Mouse (Mus musculus) lung, postnatal 0 days (tissue): ENCODE measurements around the gene Cox7a1. TPM values are rescaled to one million over a fixed set of nuclear protein-coding genes. Genes with fewer than 3 reads are reported as not detected.

ENCODE experiments used
- ATAC-seq: fragments of 200-750 bp; cut with Nextera tagmentation; 2 replicates; pipeline ENCODE4 v1.8.0; 2017; ENCODE audit warnings: moderate library complexity
- DNase-seq: peaks from one replicate; pipeline ENCODE4 v3.0.0-alpha.2; 2016; ENCODE audit warnings: low spot score
- H3K27ac ChIP-seq: fragments of 300-500 bp; sonication (generic); 2 replicates; pipeline ENCODE4 v1.5.1; 2014; ENCODE audit warnings: antibody characterized with exemption, mild to moderate bottlenecking, low read length, mixed read lengths
- H3K27me3 ChIP-seq: fragments of 300-500 bp; sonication (generic); replicated peaks from 2 replicates; pipeline ENCODE4 v1.6.1; 2014; ENCODE audit warnings: low read length, mixed read lengths; ENCODE audit not compliant: insufficient read depth
- H3K36me3 ChIP-seq: fragments of 300-500 bp; sonication (generic); 2 replicates; pipeline ENCODE4 v1.6.1; 2014; ENCODE audit warnings: low read length, mixed read lengths; ENCODE audit not compliant: insufficient read depth
- H3K4me1 ChIP-seq: fragments of 300-500 bp; sonication (generic); 2 replicates; pipeline ENCODE4 v1.6.1; 2014; ENCODE audit warnings: antibody characterized with exemption, low read depth, low read length, mixed read lengths; ENCODE audit not compliant: insufficient read depth
- H3K4me2 ChIP-seq: fragments of 300-500 bp; sonication (generic); replicated peaks from 2 replicates; pipeline ENCODE4 v1.6.1; 2014; ENCODE audit warnings: low read depth, mild to moderate bottlenecking, low read length, moderate library complexity, mixed read lengths
- H3K4me3 ChIP-seq: fragments of 300-500 bp; sonication (generic); 2 replicates; pipeline ENCODE4 v1.5.1; 2014; ENCODE audit warnings: low read depth, low read length
- H3K9ac ChIP-seq: fragments of 300-500 bp; sonication (generic); replicated peaks from 2 replicates; pipeline ENCODE4 v1.6.1; 2014; ENCODE audit warnings: low read depth, mild to moderate bottlenecking
- H3K9me3 ChIP-seq: fragments of 300-500 bp; sonication (generic); 2 replicates; pipeline ENCODE4 v1.6.1; 2016; ENCODE audit warnings: low read length, mixed read lengths
- CTCF ChIP-seq: IDR thresholded peaks from 2 replicates; pipeline ENCODE4 v1.5.1; 2016; ENCODE audit warnings: antibody characterized with exemption, mild to moderate bottlenecking
- EP300 ChIP-seq: IDR thresholded peaks from 2 replicates; pipeline ENCODE4 v1.6.1; 2016; ENCODE audit warnings: antibody characterized with exemption, mild to moderate bottlenecking, control low read depth
- WGBS: fragments of 180-500 bp; shearing (Covaris S2); extraction: QIAGEN DNeasy Blood & Tissue Kit; methylation state at CpG from one replicate; pipeline ENCODE4 v1.1.7; 2014; 5-methylcytosine and 5-hydroxymethylcytosine counted together
- polyA plus RNA-seq: library from polyadenylated mRNA; unstranded; fragments of >200 nt; fragmentation: Nextera tagmentation; extraction: Ambion mirVana; gene quantifications from 2 replicates; pipeline ENCODE4 v1.2.1, GENCODE M21; 2015

Cox7a1 gene
- polyA plus RNA-seq = 18.7 and 18.8 TPM in 2 replicates

DNA sequence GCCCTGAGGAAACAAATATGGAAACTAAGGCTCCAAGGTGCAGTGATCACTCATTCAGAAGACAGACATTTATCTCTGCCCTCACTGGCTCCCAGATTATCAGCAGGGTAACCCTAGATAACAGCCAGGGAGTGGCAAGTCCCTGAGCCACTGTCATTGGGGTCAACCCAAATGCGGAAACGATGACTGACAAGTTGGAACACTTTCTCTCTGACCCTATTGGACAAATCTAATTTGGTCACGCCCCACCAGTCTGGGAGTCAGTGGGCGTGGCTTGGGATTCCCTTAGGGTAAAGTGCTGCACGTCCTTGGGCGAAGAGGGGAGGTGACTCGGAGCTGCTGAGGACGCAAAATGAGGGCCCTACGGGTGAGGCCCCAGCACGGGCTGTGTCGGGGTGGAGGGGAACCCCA, at the start of gene Cox7a1:
TSS of gene Cox7a1 (plus strand) at position 266 of the 411 bp plus-strand sequence.
- H3K4me2 ChIP-seq = peak within 1 kb of the TSS; percentile 53
- DNase-seq (peak; percentile 96), ATAC-seq (peak; percentile 94)
- no peak within 1 kb of the TSS for H3K27ac ChIP-seq
- no peak for TF ChIP-seq EP300
- no peak for TF ChIP-seq CTCF
- H3K4me1 ChIP-seq = no peaks in the 10 kb centered on the region; the same call in 1 of the 2 replicates
- H3K27me3 ChIP-seq = no peaks in the 10 kb centered on the region
- H3K4me3 ChIP-seq = peak within 1 kb of the TSS; percentile 11
- 2% methylated on average over 11 of the region's 11 CpGs for whole genome bisulfite sequencing
- no peaks in the 10 kb centered on the region for H3K9me3 ChIP-seq
- H3K9ac ChIP-seq = 0 out of 2 replicates have a peak within 1 kb of the TSS, but pooled peaks have one; percentile 3
- peaks cover 18% of the 10 kb centered on the region for H3K36me3 ChIP-seq

DNA sequence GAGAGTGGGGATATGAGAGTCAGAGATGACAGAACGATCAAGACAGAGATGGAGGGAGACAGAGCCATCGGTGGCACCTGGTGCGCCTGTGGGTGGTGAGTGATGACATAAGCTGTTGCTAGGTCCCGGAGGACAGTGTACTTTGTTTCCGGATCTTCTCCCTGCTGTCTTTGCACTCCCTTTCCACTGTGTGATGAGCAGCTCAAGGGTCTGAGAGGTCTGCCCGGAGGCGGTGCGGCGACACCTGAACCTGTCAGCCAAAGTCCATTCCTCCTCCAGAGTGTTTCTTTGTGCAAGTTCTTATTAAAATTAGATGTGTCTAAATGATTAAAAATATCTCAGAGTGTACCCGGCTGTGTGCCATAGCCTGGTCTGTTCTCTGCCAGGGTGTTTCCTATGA, 47.1 kb upstream of the Cox7a1 start:
- Histone ChIP-seq H3K36me3 (peaks cover 9% of the 10 kb centered on the region; the same call in 1 of the 2 replicates), H3K4me3 (no peak overlapping the region), H3K27ac (no peak overlapping the region), H3K27me3 (no peaks in the 10 kb centered on the region), H3K9me3 (no peaks in the 10 kb centered on the region), H3K9ac (no peak overlapping the region), H3K4me1 (no peaks in the 10 kb centered on the region), H3K4me2 (no peak overlapping the region)
- WGBS = 85% methylated on average over 10 of the region's 10 CpGs
- no peak for TF ChIP-seq EP300
- TF ChIP-seq CTCF = no peak
- ATAC-seq (no peak), DNase-seq (no peak)

DNA sequence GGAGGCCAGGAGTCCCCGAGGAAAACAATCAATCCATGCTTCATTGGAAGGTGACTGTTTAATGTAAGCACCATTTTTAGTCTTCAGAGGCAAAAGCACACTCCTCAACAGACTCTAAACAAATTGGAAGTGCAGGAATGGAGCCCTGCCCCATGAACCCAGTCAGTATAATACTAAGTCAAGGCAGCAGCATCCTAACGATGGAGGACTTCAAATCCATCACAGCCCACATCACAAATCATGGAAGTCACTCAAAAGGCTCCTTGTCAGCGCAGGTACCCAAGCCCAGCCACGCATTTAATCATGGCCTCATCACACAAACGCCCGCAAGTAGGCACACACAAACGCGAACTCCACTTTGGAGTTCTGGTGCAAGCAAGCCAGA, 40.8 kb upstream of the Cox7a1 start:
- no peaks in the 10 kb centered on the region for H3K36me3 ChIP-seq
- no peaks in the 10 kb centered on the region for H3K27me3 ChIP-seq
- H3K27ac ChIP-seq = no peak overlapping the region
- no peaks in the 10 kb centered on the region for H3K4me1 ChIP-seq
- no peaks in the 10 kb centered on the region for H3K9me3 ChIP-seq
- H3K4me3 ChIP-seq = peak overlapping the region; percentile 50
- H3K4me2 ChIP-seq = peak overlapping the region; percentile 80
- WGBS = 4% methylated on average over 8 of the region's 8 CpGs
- TF ChIP-seq EP300 (no peak), CTCF (no peak)
- ATAC-seq = peak; percentile 11; the same call in 1 of the 2 replicates
- no peak for DNase-seq
- peak overlapping the region; percentile 6; the same call in 1 of the 2 replicates for H3K9ac ChIP-seq

DNA sequence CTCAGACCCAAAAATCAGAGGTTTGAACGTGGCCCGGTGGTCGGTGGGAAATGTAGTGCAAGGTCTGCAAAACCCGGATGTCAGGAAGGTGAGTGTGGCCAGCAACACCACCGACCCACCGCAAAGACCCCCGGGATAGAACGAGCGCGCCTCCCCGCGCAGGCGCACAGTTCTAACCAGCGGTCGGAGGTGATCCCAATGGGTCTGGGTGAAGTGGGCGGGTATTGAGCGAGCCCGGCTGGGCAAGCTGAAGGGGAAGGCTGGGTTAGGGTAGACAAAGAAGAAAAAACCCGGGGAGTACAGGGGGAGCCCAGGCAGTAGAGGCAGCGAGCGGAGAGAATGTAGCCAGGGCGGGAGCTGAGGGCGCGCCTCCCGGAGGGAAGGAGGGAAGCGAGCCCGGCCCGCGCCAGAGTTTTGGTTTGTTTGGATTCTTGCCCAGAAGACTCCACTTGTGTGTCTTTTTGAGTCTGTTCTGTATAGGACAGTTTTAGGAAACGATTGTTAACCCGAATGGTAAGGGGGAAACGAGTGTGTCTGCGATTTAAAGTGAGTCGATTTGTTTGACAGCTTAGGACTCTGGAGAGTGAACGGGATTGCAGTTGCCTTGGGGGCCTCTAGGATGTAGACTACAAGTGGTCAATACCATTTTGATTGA, 40.3 kb upstream of the Cox7a1 start:
- peak; percentile 82 for DNase-seq

DNA sequence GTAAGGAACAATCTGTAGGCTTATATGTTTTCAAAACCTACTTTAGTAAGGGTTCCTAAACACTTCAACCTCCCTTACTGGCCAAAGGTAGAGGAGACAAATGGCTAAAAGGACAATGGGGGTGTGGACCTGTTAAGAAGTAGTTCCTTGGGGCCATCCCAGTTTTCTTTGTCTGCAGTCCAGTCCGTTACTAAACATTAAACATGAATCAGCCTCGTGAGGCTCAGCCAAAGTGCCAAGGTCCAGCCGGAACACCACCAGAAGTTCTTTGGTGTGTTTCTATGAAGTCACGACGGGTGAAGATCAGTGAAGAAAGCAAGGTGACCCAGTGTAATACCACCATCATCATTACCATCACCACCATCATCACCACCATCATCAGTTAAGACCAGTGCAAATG, 36.9 kb upstream of the Cox7a1 start:
- Histone ChIP-seq H3K9me3 (peaks cover 20% of the 10 kb centered on the region), H3K4me1 (no peaks in the 10 kb centered on the region), H3K9ac (no peak overlapping the region), H3K4me2 (no peak overlapping the region), H3K36me3 (no peaks in the 10 kb centered on the region), H3K4me3 (no peak overlapping the region), H3K27me3 (no peaks in the 10 kb centered on the region), H3K27ac (no peak overlapping the region)
- ATAC-seq (no peak), DNase-seq (no peak)
- TF ChIP-seq EP300 (no peak), CTCF (no peak)
- WGBS = 89% methylated on average over 5 of the region's 5 CpGs

More for the DNA sequence above, 40.3 kb upstream of the Cox7a1 start:
- Histone ChIP-seq H3K27me3 (no peaks in the 10 kb centered on the region), H3K9ac (peak overlapping the region; percentile 55), H3K9me3 (peaks cover 3% of the 10 kb centered on the region; the same call in 1 of the 2 replicates), H3K4me1 (no peaks in the 10 kb centered on the region), H3K4me3 (peak overlapping the region; percentile 50), H3K36me3 (no peaks in the 10 kb centered on the region), H3K27ac (no peak overlapping the region), H3K4me2 (peak overlapping the region; percentile 80)
- under 1% methylated on average over 35 of the region's 35 CpGs for WGBS
- peak; percentile 88 for ATAC-seq
- no peak for TF ChIP-seq EP300
- TF ChIP-seq CTCF = 0 out of 2 replicates have a peak, but pooled peaks have one; percentile 25

DNA sequence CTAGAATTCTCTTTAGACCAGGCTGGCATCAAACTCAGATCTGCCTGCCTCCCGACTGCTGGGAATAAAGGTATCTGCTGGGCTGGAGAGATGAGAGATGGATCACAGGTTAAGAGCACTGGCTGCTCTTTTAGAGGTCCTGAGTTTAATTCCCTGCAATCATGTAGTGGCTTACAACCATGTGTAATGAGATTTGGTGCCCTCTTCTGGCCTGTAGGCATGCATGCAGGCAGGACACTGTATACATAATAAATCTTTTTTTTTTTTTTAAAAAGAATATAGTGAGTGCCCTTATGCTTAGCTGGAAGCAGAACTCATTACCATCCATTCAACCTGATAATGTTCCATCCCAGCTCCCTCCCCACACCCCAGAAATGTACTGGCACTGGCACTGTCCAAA, 29.9 kb upstream of the Cox7a1 start:
- Histone ChIP-seq H3K4me1 (no peaks in the 10 kb centered on the region), H3K36me3 (0 out of 2 replicates have a peak, but pooled peaks cover under 1% of the 10 kb centered on the region)
- no peak for ATAC-seq

More for the DNA sequence above, 29.9 kb upstream of the Cox7a1 start:
- H3K27me3 ChIP-seq = no peaks in the 10 kb centered on the region
- H3K27ac ChIP-seq = no peak overlapping the region
- DNase-seq = no peak
- H3K4me3 ChIP-seq = no peak overlapping the region
- H3K9me3 ChIP-seq = peaks cover 44% of the 10 kb centered on the region
- no peak for TF ChIP-seq EP300
- peak; percentile 5; the same call in 1 of the 2 replicates for TF ChIP-seq CTCF
- WGBS = 93% methylated on average over 1 of the region's 1 CpGs
- no peak overlapping the region for H3K4me2 ChIP-seq
- no peak overlapping the region for H3K9ac ChIP-seq
